Mouse (Mus musculus): ENCODE results near the gene Gm6525. TPM values are rescaled to one million over a fixed set of nuclear protein-coding genes. Genes with fewer than 3 reads are reported as not detected.

Gm6525 gene
- polyA plus RNA-seq, 1 experiment, result not detected

DNA sequence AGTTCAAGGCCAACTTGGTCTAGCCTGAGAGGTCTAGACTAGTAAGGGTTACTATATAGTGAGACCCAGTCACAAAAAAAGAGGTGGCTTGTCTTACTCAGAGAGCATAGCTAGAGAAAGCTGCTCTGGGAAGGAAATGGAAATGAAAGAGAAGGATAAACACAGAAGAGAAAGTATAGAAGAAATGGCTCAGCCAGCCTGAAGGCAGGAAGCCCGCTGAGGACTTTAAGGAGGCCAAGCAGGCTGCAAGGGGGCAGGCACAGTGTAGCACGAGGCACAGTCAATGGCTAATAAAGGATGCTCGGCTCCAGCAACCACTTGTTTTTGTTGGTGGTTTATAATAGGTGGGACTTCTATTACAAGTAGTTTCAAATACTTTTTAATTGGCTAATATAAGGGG lies 32.2 kb downstream of the Gm6525 start:
- Histone ChIP-seq H3K27ac (ENCODE audit: insufficient read depth, low read length) (no peak overlapping the region), H3K4me3 (ENCODE audit: insufficient read depth, low read length) (no peak overlapping the region), H3K4me1 (ENCODE audit: control insufficient read depth, insufficient read depth, low read length) (0 out of 2 replicates have a peak, but pooled peaks cover 5% of the 10 kb centered on the region)
- TF ChIP-seq POLR2A (IDR thresholded peaks at IDR 0.05; ENCODE audit: low read depth, low read length) (no peak), CTCF (IDR thresholded peaks at IDR 0.05; ENCODE audit: borderline replicate concordance, insufficient read depth, low read length) (no peak)

DNA sequence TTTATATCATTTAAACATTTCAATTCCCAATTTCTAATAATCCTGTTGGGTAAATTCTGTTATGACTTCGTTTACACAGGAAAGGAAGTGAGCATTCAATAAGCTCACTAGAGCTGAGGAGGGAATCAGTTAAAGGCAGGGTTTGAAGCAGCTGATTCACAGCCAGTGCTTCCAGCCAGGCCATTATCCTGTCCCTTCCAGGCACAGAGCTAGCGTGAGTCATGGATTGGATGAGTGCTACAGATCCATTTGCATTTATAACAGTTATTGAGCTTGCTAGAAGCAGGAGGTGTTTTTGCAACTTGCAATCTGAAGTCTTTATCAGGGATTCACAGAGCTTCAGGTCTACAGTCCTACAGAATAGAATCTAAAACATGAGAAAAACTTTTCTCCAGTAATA lies 33.5 kb downstream of the Gm6525 start:
- TF ChIP-seq POLR2A (IDR thresholded peaks at IDR 0.05; ENCODE audit: low read depth, low read length) (no peak), CTCF (IDR thresholded peaks at IDR 0.05; ENCODE audit: borderline replicate concordance, insufficient read depth, low read length) (no peak)
- no peak overlapping the region for H3K4me3 ChIP-seq (ENCODE audit: insufficient read depth, low read length)
- H3K4me1 ChIP-seq (ENCODE audit: control insufficient read depth, insufficient read depth, low read length), result 0 out of 2 replicates have a peak, but pooled peaks cover 5% of the 10 kb centered on the region
- peak overlapping the region; percentile 38 for H3K27ac ChIP-seq (ENCODE audit: insufficient read depth, low read length)

DNA sequence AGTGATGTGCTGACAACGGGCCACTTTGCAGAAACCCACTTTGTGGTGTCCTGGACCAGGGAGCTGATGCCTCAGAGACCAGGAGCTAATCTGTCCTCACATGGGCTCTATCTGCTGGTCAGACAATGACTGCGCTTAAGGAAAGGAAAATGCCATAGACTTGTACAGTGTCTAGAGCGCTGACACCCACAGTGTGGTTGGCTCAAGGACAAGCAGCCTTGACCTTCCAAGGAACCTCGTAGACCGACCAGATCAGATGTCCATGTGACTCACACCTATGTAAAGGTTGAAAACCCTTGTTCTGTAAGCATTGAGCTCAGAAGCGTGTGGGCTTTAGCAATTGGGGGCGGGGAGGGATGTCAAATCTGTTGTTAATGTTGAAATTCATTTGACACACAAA lies 34.6 kb downstream of the Gm6525 start:
- H3K4me1 ChIP-seq (ENCODE audit: control insufficient read depth, insufficient read depth, low read length), result 0 out of 2 replicates have a peak, but pooled peaks cover 5% of the 10 kb centered on the region
- H3K27ac ChIP-seq (ENCODE audit: insufficient read depth, low read length), result peak overlapping the region; percentile 73
- TF ChIP-seq CTCF (IDR thresholded peaks at IDR 0.05; ENCODE audit: borderline replicate concordance, insufficient read depth, low read length) (no peak), POLR2A (IDR thresholded peaks at IDR 0.05; ENCODE audit: low read depth, low read length) (no peak)
- no peak overlapping the region for H3K4me3 ChIP-seq (ENCODE audit: insufficient read depth, low read length)

DNA sequence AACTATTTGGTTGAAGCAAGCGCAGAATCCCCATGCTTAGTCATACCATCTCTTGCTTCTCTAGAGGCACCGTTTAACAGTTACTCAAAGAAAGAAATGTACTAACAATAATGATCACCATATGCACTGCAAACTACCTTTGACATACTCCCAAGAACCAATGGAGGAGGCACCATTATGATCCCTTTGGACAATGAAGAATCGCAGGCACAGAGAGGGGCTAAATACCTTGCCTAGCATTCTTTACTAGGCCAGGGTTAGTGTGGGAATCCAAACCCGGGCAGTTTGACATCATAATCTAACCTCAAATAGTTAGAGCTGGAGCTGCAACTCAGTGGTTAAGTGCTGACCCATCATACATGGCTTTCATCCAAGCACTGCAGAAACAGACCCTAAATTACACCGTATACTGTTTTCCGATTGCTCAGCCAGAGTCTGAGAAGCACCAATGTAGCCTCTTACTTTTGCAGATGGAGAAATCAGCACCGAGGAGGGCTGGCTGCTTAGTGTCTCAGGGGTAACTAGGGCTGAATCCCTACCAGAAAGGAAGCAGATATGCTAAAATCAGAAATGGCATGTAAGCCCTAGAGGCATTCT lies 35.1 kb downstream of the Gm6525 start:
- H3K4me3 ChIP-seq (ENCODE audit: insufficient read depth, low read length), result no peak overlapping the region
- no peak for TF ChIP-seq CTCF (IDR thresholded peaks at IDR 0.05; ENCODE audit: borderline replicate concordance, insufficient read depth, low read length)
- TF ChIP-seq POLR2A (IDR thresholded peaks at IDR 0.05; ENCODE audit: low read depth, low read length), result no peak
- H3K4me1 ChIP-seq (ENCODE audit: control insufficient read depth, insufficient read depth, low read length), result 0 out of 2 replicates have a peak, but pooled peaks cover 5% of the 10 kb centered on the region
- H3K27ac ChIP-seq (ENCODE audit: insufficient read depth, low read length), result peak overlapping the region; percentile 73

DNA sequence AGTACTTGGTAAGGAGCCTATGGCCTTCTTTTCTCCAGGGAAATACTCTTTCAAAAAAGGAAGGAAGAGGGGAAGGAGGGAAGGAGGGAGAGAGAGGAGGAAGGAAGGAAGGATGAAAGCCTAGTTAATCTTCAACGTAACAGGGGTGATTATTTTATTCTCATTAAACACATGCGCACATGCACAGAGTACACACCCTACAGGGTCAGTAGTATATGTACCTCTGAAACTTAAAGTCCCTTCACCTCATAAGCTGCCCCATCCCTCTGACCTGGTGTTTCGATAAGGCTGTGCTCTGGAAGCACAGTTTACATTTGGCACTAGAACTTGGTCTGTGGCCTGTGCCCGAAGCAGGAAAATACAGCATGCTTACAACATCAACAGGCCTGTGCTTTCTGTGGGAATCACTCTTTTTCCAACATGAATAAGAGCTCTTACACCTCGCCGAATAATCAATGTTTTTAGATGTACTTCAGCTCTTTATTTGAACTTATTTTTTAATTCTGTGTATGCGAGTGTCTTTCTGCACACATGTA lies 37.5 kb downstream of the Gm6525 start:
- no peak overlapping the region for H3K27ac ChIP-seq (ENCODE audit: insufficient read depth, low read length)
- H3K4me3 ChIP-seq (ENCODE audit: insufficient read depth, low read length), result no peak overlapping the region
- 0 out of 2 replicates have a peak, but pooled peaks cover 5% of the 10 kb centered on the region for H3K4me1 ChIP-seq (ENCODE audit: control insufficient read depth, insufficient read depth, low read length)
- TF ChIP-seq CTCF (IDR thresholded peaks at IDR 0.05; ENCODE audit: borderline replicate concordance, insufficient read depth, low read length) (no peak), POLR2A (IDR thresholded peaks at IDR 0.05; ENCODE audit: low read depth, low read length) (no peak)

DNA sequence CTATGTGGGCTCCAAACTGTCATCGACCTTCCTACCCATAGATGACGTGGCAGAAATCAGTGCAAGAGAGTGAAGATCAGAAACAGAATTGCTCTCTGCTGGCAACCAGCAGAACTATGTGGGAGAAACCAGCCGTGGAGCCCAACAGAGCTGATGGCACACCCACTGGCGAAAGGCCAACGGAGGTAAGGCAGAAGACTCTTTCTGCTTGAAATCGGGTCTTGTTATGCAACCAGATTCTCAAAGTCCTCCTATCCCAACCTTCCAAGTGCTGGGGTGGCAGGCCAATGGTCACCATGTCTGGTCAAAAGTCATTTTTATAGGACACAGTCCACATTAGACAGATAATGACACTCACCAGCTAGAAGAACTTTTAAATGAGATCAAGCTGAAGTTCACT lies 40.6 kb downstream of the Gm6525 start:
- Histone ChIP-seq H3K27ac (ENCODE audit: insufficient read depth, low read length) (no peak overlapping the region), H3K4me1 (ENCODE audit: control insufficient read depth, insufficient read depth, low read length) (peaks cover 6% of the 10 kb centered on the region; the same call in 1 of the 2 replicates), H3K4me3 (ENCODE audit: insufficient read depth, low read length) (no peak overlapping the region)
- TF ChIP-seq POLR2A (IDR thresholded peaks at IDR 0.05; ENCODE audit: low read depth, low read length), result no peak

DNA sequence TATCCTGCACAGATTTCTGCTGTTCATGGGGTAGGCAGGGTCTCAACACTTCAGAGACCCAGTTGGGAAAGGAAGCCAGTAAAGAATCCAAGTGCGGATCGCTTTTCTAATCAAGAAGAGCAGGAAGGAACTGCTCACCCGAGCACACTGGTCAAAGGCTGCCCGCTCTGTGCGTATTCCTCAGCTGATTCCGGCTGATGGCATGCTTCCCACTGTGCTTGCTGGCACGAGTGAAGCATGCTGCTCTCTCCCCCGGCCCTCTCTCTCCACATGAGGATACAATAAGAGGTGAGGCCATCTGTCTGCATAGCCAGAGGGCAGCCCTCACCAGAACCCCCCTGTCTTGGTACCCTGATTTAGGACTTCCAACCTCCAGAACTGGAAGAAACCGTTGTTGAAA lies 41.3 kb downstream of the Gm6525 start:
- no peak for TF ChIP-seq POLR2A (IDR thresholded peaks at IDR 0.05; ENCODE audit: low read depth, low read length)
- TF ChIP-seq CTCF (IDR thresholded peaks at IDR 0.05; ENCODE audit: borderline replicate concordance, insufficient read depth, low read length), result no peak
- no peak overlapping the region for H3K4me3 ChIP-seq (ENCODE audit: insufficient read depth, low read length)
- no peak overlapping the region for H3K27ac ChIP-seq (ENCODE audit: insufficient read depth, low read length)
- H3K4me1 ChIP-seq (ENCODE audit: control insufficient read depth, insufficient read depth, low read length), result peaks cover 6% of the 10 kb centered on the region; the same call in 1 of the 2 replicates

DNA sequence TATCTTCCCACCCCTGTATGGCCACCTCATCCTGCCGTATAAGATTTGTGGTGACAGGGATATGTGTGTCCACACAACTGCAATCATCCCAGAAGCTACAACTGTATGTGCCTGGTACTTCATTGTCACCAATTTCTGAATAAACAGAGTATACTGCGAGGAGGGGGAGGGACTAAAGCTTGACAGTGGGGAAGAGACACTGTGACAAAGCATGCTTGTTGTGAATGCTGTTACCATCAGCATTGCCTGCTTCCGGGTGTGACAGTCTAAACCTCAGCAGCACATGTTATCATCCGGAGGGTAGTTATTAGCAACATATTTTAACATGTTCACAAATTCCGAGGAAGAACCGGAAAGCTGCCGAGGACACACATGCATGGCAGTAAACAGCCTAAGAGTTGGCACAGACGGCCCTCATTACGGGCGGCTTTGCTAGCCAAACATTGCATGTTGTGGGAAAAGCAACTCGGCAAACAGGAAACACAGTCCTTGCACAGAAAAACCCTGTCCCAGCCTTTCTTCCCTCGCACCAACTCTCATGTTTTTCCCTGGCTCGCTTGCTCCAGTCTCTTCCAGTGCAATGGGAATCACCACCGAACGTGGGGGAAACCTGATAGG lies 41.9 kb downstream of the Gm6525 start:
- Histone ChIP-seq H3K4me1 (ENCODE audit: control insufficient read depth, insufficient read depth, low read length) (peaks cover 6% of the 10 kb centered on the region; the same call in 1 of the 2 replicates), H3K27ac (ENCODE audit: insufficient read depth, low read length) (no peak overlapping the region), H3K4me3 (ENCODE audit: insufficient read depth, low read length) (no peak overlapping the region)
- TF ChIP-seq POLR2A (IDR thresholded peaks at IDR 0.05; ENCODE audit: low read depth, low read length) (no peak), CTCF (IDR thresholded peaks at IDR 0.05; ENCODE audit: borderline replicate concordance, insufficient read depth, low read length) (no peak)

DNA sequence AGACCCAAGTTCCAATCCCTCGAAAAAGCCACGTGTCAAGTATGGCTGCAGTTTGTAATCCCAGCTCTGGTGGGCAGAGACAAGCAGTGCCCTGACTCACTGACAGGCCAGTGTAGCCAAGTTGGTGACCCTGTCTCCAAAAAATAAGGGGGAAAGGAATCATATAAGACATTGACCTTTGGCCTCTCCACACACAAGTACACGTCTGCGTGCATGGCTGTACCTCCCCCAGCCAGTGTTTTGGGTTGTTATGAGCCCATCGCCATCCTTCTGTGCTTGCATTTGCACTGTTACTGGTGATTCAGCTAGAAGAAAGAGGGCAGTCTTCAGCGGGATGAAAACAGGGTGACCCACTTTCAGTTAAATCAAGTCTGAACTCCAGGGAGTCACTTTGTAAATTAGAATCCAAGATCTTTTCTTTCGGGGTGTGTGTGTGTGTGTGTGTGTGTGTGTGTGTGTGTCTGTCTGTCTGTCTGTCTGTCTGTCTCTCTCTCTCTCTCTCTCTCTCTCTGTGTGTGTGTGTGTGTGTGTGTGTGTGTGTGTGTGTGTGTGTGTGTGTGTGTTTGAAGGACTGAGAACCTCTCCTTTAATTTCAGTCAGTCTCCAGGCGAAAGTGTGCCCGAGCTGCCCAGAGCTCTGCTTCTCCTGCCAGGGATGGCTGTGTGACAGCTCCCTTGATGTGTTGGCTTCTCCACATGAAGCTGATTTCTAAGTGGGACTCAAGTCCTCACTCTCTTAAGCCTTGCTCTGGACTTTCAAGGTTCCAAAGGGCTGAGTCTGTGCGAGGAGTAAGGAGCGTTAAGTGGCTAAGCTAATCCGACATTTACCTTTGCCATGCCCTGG lies 43.4 kb downstream of the Gm6525 start:
- TF ChIP-seq CTCF (IDR thresholded peaks at IDR 0.05; ENCODE audit: borderline replicate concordance, insufficient read depth, low read length) (no peak), POLR2A (IDR thresholded peaks at IDR 0.05; ENCODE audit: low read depth, low read length) (no peak)
- H3K4me1 ChIP-seq (ENCODE audit: control insufficient read depth, insufficient read depth, low read length), result peaks cover 6% of the 10 kb centered on the region; the same call in 1 of the 2 replicates
- H3K4me3 ChIP-seq (ENCODE audit: insufficient read depth, low read length), result no peak overlapping the region
- no peak overlapping the region for H3K27ac ChIP-seq (ENCODE audit: insufficient read depth, low read length)
